Mouse (Mus musculus): Measurements from ENCODE around the gene Prkar2a. TPM values are rescaled to one million over a fixed set of nuclear protein-coding genes. Genes with fewer than 3 reads are reported as not detected.

Prkar2a gene
- 0.02 TPM in 1 of 2 replicates, not detected in the other for polyA plus RNA-seq (2012)

DNA sequence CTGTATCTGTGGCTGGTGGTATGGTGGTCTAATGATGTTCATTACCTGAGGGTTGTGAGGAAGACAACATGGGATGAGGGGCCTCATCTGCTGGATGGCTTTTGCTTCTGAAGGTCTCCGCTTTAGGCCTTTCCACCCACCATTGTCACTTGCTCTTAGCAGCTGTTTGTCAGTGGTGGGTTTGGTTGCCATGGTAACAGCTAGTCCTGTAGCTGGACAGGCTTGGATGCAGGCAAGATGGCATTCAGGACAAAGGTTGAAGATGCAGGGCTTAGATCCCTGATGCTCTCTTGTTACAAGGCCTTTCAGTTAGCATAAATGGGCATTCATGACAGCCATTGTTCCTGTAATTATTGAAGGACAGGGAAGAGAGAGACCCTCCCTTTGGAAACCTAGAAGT, at the start of gene Prkar2a:
Gene Prkar2a (plus strand): TSS at position 209 of the 400 bp plus-strand sequence.
- no peak for TF ChIP-seq GATA1 (IDR thresholded peaks at IDR 0.05; ENCODE audit: low read length)

DNA sequence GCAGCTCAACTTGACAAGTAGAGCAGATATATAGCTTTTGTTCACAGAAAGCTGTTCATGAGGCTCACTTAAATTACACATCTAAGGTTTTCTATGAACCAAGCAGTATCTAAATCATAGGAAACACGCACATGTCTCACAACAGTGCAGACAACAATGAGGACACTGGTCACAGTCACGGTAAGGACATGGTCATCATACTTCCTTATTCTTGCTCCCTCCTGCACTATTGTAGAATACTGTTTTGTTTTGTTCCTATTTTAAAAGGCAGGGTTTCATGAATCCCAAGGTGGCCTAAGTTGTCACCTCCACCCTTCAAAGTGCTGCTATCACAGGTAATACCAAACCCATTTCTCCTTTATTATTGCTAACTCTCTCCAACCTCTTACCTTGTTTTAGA, 49.3 kb upstream of the Prkar2a start:
- no peak for TF ChIP-seq GATA1 (IDR thresholded peaks at IDR 0.05; ENCODE audit: low read length)

DNA sequence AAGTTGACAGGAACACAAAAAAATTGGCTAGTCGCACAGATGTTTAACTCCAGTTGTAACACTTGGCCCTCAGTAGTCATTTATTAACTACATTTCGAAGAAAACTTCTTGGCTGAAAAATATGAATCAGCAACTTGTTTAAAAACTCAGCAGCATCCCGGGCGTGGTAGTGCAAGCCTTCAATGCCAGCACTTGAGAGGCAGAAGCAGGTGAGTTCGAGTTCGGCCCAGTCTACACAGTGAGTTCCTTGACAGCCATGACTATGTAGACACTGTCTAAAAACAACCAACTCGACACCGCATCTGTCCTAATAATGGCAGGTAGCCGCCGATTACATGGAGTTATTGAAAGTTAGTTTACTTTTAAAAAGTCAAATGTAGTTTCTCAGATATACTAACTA, 40.9 kb upstream of the Prkar2a start:
- TF ChIP-seq GATA1 (IDR thresholded peaks at IDR 0.05; ENCODE audit: low read length), result no peak

DNA sequence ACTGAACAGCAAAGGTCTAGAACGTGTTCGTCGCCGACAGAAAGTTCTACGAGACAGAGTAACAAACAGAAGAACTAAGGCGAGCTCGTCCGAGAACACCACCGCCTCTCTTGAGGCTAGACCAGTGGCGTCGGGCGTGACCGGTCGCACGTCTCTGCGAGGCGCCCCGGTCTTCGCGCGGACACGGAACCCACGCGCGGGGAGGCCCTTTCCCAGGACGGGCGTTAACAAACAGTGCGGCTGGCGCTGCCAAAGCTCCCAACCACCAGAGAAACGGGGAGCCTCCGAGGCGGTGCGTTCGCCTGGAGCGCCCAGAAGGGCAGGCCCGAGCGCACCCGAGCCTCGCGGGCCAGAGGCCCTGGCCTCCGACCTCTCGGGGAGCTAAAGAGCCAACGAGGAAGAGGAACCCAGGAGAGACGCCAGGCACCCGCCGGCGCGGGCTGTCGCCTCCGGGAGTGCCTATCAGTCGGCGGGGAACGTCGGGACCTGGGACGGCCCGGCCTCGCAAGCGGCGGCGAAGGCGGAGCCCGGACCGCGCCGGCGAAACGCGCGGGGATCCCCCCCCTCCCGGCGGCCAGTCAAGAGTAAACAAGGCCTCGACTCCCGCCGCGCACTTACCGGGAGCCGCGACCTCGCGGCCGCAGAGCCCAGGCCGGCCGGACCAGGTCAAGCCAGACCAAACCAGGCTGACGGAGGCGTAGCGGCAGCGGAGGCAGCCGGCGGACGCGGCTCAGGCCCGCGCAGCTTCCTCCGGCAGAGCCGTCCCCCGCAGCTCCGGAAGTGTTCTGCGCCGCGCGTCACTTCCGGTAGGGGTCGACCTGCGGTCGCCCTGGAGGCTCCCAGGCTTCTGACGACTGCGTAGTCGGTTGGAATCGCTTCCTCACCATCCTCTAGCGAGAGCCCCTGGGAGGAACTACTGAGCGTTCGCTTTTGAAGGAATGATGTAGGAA, 40.2 kb upstream of the Prkar2a start, which contains the start of gene Arih2:
Gene Arih2 (minus strand): TSS at position 776 of the 950 bp plus-strand sequence.
- TF ChIP-seq GATA1 (IDR thresholded peaks at IDR 0.05; ENCODE audit: low read length), result no peak

DNA sequence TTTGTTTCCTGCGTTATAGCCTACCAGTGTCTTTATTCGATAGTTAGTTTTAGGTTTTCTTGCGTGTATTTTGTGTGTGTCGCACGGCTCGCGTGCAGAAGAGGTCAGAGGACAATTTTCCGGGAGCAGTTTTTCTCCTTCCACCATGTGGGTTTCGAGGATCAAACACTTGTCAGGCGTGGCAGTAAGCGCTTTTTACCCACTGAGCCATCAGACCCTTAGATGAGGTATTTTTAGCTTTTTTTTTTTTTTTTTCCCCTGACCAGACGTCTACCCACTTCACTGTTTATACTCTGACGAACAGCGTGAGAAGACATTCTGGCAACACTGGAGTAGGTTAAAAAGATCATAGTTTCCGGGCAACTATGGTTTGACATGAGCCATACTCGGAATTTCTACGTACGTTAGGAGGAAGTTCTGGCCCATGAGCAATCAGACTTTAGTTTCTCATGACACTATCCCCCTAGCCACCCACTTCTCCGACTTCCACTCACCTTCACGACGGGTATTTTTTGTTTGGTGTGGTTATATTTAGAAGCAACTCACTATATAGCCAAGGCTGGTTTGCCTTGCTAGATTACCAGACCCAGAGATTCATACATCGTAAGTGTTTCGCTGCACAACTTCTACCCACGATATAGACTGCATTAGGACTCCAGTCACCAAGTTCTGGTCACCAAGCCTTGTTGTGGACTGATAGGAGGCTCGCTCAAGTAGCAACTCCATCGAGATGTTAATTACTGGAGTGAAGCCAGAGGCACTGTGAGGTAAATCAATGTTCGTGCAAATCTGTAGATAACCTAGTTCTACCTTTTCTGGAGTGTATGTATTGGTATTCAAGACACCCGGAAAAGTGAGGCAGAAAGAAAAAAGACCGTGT, 39.3 kb upstream of the Prkar2a start:
- TF ChIP-seq GATA1 (IDR thresholded peaks at IDR 0.05; ENCODE audit: low read length), result no peak

DNA sequence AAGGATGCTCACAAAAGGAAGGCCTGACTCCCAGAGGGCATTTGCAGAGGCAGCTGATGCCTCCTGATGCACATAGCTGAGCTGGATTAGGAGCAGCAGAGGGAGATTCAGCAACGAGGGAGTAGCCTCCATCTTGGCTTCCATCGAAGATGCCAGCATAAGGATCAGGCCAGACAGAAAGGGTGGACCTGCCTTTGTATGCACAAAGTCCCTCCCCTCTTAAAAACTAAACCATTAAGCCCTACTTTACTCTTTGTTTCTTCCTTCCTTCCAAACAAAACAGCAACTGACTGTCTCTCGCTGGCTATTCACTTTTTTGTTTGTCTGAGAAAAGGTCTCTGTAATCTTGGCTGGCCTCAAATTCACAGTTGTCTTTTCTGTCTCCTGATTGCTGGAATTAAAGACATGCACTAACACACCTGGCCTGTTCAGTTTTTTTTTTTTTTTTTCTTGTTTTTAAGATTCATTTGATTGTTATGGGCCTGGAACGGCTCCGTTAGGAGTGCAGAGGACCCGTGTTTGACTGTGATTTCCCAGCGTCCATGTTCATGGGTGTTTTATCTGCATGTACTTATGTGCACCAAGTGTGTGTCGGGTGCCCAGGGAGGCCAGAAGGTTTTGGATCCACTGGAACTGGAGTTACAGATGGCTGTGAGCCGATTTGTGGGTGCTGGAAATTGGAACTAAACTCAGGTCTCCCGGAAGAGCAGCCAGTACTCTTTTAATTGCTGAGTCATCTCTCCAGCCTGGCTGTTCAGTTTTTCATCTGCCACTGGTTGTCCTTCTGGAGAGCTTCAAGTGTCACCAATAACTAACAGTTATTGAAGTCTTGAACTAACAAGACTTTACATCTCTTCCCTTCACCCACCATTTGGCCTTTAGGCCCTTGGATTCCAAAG, 34.3 kb upstream of the Prkar2a start:
- no peak for TF ChIP-seq GATA1 (IDR thresholded peaks at IDR 0.05; ENCODE audit: low read length)

DNA sequence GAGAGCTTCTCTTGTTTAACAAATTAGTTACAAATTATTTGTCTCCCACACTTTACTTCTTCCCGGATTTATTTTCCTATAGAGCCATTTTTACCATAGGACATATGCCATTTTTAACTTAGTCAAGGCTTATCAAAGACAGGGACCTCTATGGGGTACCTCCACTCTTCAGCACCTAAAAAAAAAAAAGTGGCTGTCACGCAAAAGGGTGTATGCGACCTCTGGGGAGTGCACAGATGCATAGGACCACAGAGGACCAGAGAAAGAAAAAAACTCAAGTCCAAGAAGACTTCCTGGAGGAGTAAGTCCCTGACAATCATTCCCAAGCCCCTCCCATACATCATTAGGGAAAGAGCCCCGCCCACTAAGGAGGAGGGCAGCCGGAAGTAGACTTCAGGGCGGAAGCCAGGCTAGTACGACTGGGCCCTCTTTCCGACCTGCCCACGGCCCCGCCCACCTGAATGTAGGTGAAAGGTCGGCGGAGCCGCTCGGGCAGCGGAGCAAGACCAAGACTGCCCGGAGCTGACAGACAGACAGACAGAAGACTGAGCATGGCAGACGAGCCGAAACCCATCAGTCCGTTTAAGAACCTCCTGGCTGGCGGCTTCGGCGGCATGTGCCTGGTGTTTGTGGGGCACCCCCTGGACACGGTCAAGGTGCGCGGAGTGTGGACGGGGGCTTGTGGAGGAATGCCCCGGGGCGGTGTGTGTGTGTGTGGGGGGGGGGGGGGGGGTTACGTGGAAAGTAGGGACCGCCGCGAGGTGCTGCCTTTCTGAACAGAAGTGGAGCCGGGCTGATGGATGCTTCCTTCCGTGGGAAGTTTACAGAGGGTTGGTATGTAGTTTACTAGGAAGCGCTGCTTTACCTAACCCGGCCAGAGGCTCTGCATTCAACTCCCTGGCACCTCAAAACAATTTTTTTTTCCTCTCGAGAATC, 27.2 kb upstream of the Prkar2a start, which contains the start of gene Slc25a20:
Gene Slc25a20 (plus strand): TSS at position 412 of the 936 bp plus-strand sequence.
- no peak for TF ChIP-seq GATA1 (IDR thresholded peaks at IDR 0.05; ENCODE audit: low read length)

DNA sequence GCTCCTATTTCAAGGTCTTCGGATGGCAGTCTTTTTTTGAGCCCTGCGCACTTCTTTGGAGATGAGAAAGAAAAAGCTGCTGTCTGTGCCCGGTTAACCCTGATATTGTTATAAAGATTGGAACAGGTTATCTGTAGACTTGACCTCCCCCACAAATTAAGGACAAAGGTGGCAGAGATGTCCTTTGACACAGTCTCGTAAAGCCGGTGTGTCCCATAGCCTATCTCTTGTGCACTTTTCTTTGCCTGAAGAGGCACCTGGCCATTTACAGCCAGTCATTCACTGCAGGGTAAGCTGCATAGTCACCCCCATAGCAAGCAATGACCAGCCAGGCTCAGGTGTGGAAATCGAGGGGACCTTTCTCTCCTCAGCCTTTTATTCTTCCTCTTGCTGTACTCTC, 26.5 kb upstream of the Prkar2a start:
- TF ChIP-seq GATA1 (IDR thresholded peaks at IDR 0.05; ENCODE audit: low read length), result no peak

DNA sequence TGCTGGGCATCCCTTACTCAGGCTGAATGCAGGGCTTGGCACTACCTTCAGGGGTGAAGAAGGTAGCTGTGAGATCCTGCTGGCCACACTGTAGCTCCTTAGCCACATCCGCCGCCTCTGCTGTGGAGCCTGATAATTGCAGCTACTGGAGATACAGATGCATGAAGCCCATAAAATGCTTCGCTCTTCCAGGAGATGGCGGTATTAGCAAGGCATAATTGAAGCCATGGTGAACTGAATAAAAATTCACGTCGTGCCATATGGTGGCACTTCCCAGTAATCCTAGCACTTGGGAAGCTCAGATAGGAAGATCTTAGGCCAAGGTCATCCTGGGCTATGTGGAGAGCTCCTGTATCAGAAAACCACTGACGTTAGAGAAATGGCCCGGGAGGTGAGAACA, 19.2 kb upstream of the Prkar2a start:
- TF ChIP-seq GATA1 (IDR thresholded peaks at IDR 0.05; ENCODE audit: low read length), result no peak

DNA sequence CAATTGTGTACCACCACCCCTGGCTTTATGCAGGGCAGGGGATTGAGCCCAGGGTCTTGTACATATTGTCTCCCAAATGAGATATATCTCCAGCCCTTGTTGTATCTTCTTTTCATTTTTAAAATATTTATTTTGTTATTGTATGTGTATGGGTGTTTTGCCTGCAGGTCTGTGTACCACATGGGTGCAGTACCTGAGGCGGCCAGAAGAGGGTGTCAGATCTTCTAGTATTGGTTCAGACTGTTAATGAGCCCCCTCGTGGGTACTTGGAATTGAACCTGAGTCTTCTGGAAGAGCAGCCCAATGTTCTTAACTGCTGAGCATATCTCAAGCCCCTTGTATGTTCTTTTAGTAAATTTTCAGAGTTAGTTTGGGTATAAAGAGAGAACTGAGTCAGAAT, 16.0 kb upstream of the Prkar2a start:
- TF ChIP-seq GATA1 (IDR thresholded peaks at IDR 0.05; ENCODE audit: low read length), result no peak

DNA sequence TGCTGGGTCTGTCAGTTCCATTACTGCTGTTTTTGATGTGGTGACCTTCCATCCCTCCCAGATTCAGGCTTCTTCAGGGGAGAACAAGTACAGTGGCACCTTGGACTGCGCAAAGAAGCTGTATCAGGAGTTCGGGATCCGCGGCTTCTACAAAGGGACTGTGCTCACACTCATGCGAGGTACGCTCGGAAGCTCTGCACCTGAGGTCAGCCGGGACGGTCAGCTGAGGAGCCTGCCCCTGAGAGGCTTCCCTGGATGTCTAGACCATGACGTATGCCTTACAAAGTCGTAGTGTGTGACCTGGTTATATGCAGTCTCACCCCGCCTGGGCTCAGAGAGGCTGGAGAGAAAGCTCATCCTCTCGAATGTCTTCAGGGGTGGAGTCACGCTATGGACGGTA, 9.1 kb upstream of the Prkar2a start:
- no peak for TF ChIP-seq GATA1 (IDR thresholded peaks at IDR 0.05; ENCODE audit: low read length)

DNA sequence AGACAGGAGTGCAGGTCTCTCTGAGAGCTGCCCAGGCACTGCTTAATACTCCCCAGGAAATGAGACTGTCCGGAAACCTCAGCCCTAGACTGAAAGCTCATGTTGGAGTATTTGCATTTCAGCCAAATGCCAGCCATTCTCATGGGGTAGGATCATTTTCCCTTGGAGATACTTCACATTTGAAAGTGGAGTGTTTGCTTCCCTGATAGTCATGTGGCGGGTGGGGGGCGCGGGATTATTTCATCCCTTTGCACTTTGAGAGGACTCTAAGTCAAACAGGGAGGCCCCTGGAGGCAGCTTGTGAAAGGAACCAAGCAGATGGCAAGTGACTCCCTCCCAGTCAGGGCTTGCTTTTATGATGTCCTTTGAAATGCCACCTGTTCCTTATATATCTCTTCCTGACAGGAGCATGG, 2.6 kb upstream of the Prkar2a start:
- no peak for TF ChIP-seq GATA1 (IDR thresholded peaks at IDR 0.05; ENCODE audit: low read length)

DNA sequence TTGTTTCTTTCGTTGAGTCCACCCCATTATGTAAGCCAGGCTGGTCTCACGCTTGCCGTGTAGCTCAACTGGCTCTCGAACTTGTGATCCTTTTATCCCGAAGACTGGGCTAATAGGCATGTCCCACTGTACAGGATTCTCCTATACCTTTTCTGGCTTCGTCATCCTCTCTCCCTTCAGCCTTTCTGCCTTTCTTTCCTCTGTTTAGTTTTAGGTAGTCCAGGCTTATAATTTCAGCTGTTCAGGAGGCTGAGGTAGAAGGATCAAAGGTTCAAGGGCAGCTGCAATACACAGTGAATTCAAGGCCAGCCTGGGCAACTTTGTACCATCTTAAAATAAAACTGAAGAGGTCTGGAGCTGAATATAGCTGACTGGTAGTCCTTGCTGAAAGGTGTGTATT, 1.9 kb upstream of the Prkar2a start:
- no peak for TF ChIP-seq GATA1 (IDR thresholded peaks at IDR 0.05; ENCODE audit: low read length)

DNA sequence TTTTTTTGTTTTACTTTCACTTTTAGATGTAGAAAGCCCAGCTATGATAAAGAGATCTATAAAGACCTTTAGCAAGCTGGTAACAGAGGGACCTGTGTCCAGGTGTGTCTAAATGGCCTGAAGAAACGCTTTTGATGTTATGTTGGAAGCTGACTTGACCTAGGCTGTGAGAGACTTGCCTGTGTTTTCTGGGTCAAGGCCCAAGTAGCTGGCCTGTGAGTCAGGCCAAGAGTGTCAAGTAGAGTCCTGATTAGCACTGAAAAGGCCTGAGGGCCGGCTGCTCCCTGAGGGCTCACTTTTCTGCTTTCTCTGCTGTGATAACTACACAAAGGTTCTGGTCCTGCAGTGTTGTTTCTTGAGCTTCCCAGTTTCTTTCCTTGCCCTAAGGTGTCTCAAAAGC, 1.4 kb upstream of the Prkar2a start:
- TF ChIP-seq GATA1 (IDR thresholded peaks at IDR 0.05; ENCODE audit: low read length), result no peak

Measured in G1E-ER4 (cell line).